Mouse (Mus musculus): ENCODE data around the gene Padi2. TPM values are rescaled to one million over a fixed set of nuclear protein-coding genes. Genes with fewer than 3 reads are reported as not detected.

Gene Padi2
- polyA plus RNA-seq, 1 experiment from 2014 or later: 0.90 TPM

- Histone ChIP-seq H3K27ac (replicated peaks) (no peak overlapping the region), H3K9ac (replicated peaks) (no peak overlapping the region), H3K4me1 (peaks cover 3% of the 10 kb centered on the region; the same call in 1 of the 2 replicates), H3K27me3 (no peaks in the 10 kb centered on the region), H3K4me2 (replicated peaks) (no peak overlapping the region), H3K9me3 (no peaks in the 10 kb centered on the region), H3K36me3 (no peaks in the 10 kb centered on the region), H3K4me3 (no peak overlapping the region)
- ATAC-seq (replicated peaks): no peak
- WGBS: 72% methylated on average over 10 of the region's 10 CpGs
Measured at GRCm38 (mm10) chr4:140930900-140931470, 24.8 kb downstream of the Padi2 start.

GRCm38 (mm10) chr4:140935643-140936042 lies 29.5 kb downstream of the Padi2 start:
- H3K4me2 ChIP-seq (replicated peaks): no peak overlapping the region
- no peak overlapping the region for H3K27ac ChIP-seq (replicated peaks)
- H3K9me3 ChIP-seq: no peaks in the 10 kb centered on the region
- no peaks in the 10 kb centered on the region for H3K27me3 ChIP-seq
- ATAC-seq (replicated peaks): no peak
- no peak overlapping the region for H3K9ac ChIP-seq (replicated peaks)
- H3K4me3 ChIP-seq: no peak overlapping the region
- no peaks in the 10 kb centered on the region for H3K36me3 ChIP-seq
- H3K4me1 ChIP-seq: no peaks in the 10 kb centered on the region
- 66% methylated on average over 9 of the region's 9 CpGs for WGBS

GRCm38 (mm10) chr4:140944356-140944755 lies 38.2 kb downstream of the Padi2 start:
- H3K27me3 ChIP-seq: no peaks in the 10 kb centered on the region
- no peak overlapping the region for H3K9ac ChIP-seq (replicated peaks)
- no peak overlapping the region for H3K4me2 ChIP-seq (replicated peaks)
- WGBS: 84% methylated on average over 12 of the region's 12 CpGs
- no peaks in the 10 kb centered on the region for H3K4me1 ChIP-seq
- no peak overlapping the region for H3K27ac ChIP-seq (replicated peaks)
- no peak for ATAC-seq (replicated peaks)
- H3K4me3 ChIP-seq: no peak overlapping the region
- no peaks in the 10 kb centered on the region for H3K36me3 ChIP-seq
- no peaks in the 10 kb centered on the region for H3K9me3 ChIP-seq

- WGBS: 78% methylated on average over 5 of the region's 5 CpGs
Measured at GRCm38 (mm10) chr4:140944961-140945442, 38.9 kb downstream of the Padi2 start.

GRCm38 (mm10) chr4:140945571-140945970 lies 39.4 kb downstream of the Padi2 start:
- WGBS: 89% methylated on average over 4 of the region's 4 CpGs
- no peak overlapping the region for H3K4me3 ChIP-seq
- H3K9ac ChIP-seq (replicated peaks): no peak overlapping the region
- H3K4me1 ChIP-seq: 0 out of 2 replicates have a peak, but pooled peaks cover under 1% of the 10 kb centered on the region
- no peaks in the 10 kb centered on the region for H3K9me3 ChIP-seq
- no peaks in the 10 kb centered on the region for H3K27me3 ChIP-seq
- no peak for ATAC-seq (replicated peaks)
- H3K36me3 ChIP-seq: no peaks in the 10 kb centered on the region
- no peak overlapping the region for H3K27ac ChIP-seq (replicated peaks)
- H3K4me2 ChIP-seq (replicated peaks): no peak overlapping the region

More at GRCm38 (mm10) chr4:140944961-140945442, 38.9 kb downstream of the Padi2 start:
- Histone ChIP-seq H3K9me3 (no peaks in the 10 kb centered on the region), H3K27ac (replicated peaks) (no peak overlapping the region), H3K36me3 (no peaks in the 10 kb centered on the region), H3K4me2 (replicated peaks) (no peak overlapping the region), H3K9ac (replicated peaks) (no peak overlapping the region), H3K27me3 (no peaks in the 10 kb centered on the region), H3K4me3 (no peak overlapping the region), H3K4me1 (no peaks in the 10 kb centered on the region)
- no peak for ATAC-seq (replicated peaks)

- no peak for ATAC-seq (replicated peaks)
- Histone ChIP-seq H3K27ac (replicated peaks) (no peak overlapping the region), H3K9ac (replicated peaks) (no peak overlapping the region), H3K4me3 (no peak overlapping the region), H3K27me3 (no peaks in the 10 kb centered on the region), H3K4me2 (replicated peaks) (no peak overlapping the region), H3K4me1 (0 out of 2 replicates have a peak, but pooled peaks cover 3% of the 10 kb centered on the region), H3K36me3 (no peaks in the 10 kb centered on the region), H3K9me3 (no peaks in the 10 kb centered on the region)
- 82% methylated on average over 4 of the region's 4 CpGs for WGBS
Measured at GRCm38 (mm10) chr4:140946048-140946447, 39.9 kb downstream of the Padi2 start.

- Histone ChIP-seq H3K27ac (replicated peaks) (no peak overlapping the region), H3K36me3 (no peaks in the 10 kb centered on the region), H3K4me3 (no peak overlapping the region), H3K27me3 (no peaks in the 10 kb centered on the region), H3K9ac (replicated peaks) (no peak overlapping the region), H3K9me3 (no peaks in the 10 kb centered on the region), H3K4me2 (replicated peaks) (no peak overlapping the region), H3K4me1 (0 out of 2 replicates have a peak, but pooled peaks cover 3% of the 10 kb centered on the region)
- WGBS: 76% methylated on average over 14 of the region's 14 CpGs
- no peak for ATAC-seq (replicated peaks)
Measured at GRCm38 (mm10) chr4:140946580-140947205, 40.5 kb downstream of the Padi2 start.

- Histone ChIP-seq H3K4me3 (no peak overlapping the region), H3K4me2 (replicated peaks) (no peak overlapping the region), H3K9ac (replicated peaks) (no peak overlapping the region), H3K27ac (replicated peaks) (no peak overlapping the region), H3K27me3 (no peaks in the 10 kb centered on the region), H3K36me3 (no peaks in the 10 kb centered on the region), H3K9me3 (no peaks in the 10 kb centered on the region), H3K4me1 (0 out of 2 replicates have a peak, but pooled peaks cover 3% of the 10 kb centered on the region)
- WGBS: 90% methylated on average over 12 of the region's 12 CpGs
- no peak for ATAC-seq (replicated peaks)
Measured at GRCm38 (mm10) chr4:140947487-140948440, 41.6 kb downstream of the Padi2 start.

GRCm38 (mm10) chr4:140948481-140948880 lies 42.3 kb downstream of the Padi2 start:
- Histone ChIP-seq H3K9ac (replicated peaks) (no peak overlapping the region), H3K27me3 (no peaks in the 10 kb centered on the region), H3K4me2 (replicated peaks) (no peak overlapping the region), H3K4me1 (0 out of 2 replicates have a peak, but pooled peaks cover 3% of the 10 kb centered on the region), H3K36me3 (no peaks in the 10 kb centered on the region), H3K4me3 (no peak overlapping the region), H3K27ac (replicated peaks) (no peak overlapping the region), H3K9me3 (no peaks in the 10 kb centered on the region)
- no peak for ATAC-seq (replicated peaks)
- 88% methylated on average over 6 of the region's 6 CpGs for WGBS

- H3K27ac ChIP-seq (replicated peaks): no peak overlapping the region
- H3K4me2 ChIP-seq (replicated peaks): no peak overlapping the region
- H3K27me3 ChIP-seq: no peaks in the 10 kb centered on the region
- no peak overlapping the region for H3K9ac ChIP-seq (replicated peaks)
- H3K4me1 ChIP-seq: 0 out of 2 replicates have a peak, but pooled peaks cover 3% of the 10 kb centered on the region
- no peaks in the 10 kb centered on the region for H3K36me3 ChIP-seq
- 85% methylated on average over 8 of the region's 8 CpGs for WGBS
- ATAC-seq (replicated peaks): no peak
- H3K9me3 ChIP-seq: no peaks in the 10 kb centered on the region
- H3K4me3 ChIP-seq: no peak overlapping the region
Measured at GRCm38 (mm10) chr4:140949052-140949451, 42.9 kb downstream of the Padi2 start.

- H3K27me3 ChIP-seq: no peaks in the 10 kb centered on the region
- no peaks in the 10 kb centered on the region for H3K9me3 ChIP-seq
- no peak for ATAC-seq (replicated peaks)
- no peak overlapping the region for H3K4me2 ChIP-seq (replicated peaks)
- H3K4me1 ChIP-seq: 0 out of 2 replicates have a peak, but pooled peaks cover 3% of the 10 kb centered on the region
- 87% methylated on average over 16 of the region's 16 CpGs for WGBS
- no peak overlapping the region for H3K4me3 ChIP-seq
- H3K36me3 ChIP-seq: no peaks in the 10 kb centered on the region
- H3K27ac ChIP-seq (replicated peaks): no peak overlapping the region
- no peak overlapping the region for H3K9ac ChIP-seq (replicated peaks)
Measured at GRCm38 (mm10) chr4:140949616-140950015, 43.5 kb downstream of the Padi2 start.

GRCm38 (mm10) chr4:140950574-140950973 lies 44.4 kb downstream of the Padi2 start:
- no peaks in the 10 kb centered on the region for H3K36me3 ChIP-seq

More at GRCm38 (mm10) chr4:140950574-140950973, 44.4 kb downstream of the Padi2 start:
- Histone ChIP-seq H3K4me2 (replicated peaks) (no peak overlapping the region), H3K27me3 (no peaks in the 10 kb centered on the region), H3K9ac (replicated peaks) (no peak overlapping the region), H3K4me3 (no peak overlapping the region), H3K27ac (replicated peaks) (no peak overlapping the region), H3K4me1 (0 out of 2 replicates have a peak, but pooled peaks cover 3% of the 10 kb centered on the region), H3K9me3 (no peaks in the 10 kb centered on the region)
- no peak for ATAC-seq (replicated peaks)
- 66% methylated on average over 3 of the region's 3 CpGs for WGBS
